Mouse (Mus musculus): ENCODE results near the gene Fbxo6.
"Not testable (repeated sequence)": the region's sequence is repeated elsewhere in the genome, so short reads cannot be mapped to it uniquely, and the experiment has no call there.

The Fbxo6 gene

GRCm38 (mm10) chr4:148151267-148152168, at the start of gene Fbxo6:
TSS of gene Fbxo6 (minus strand) at chr4:148152140.
- peak; percentile 89 for DNase-seq (ENCODE audit: low spot score)

- no peak for DNase-seq (ENCODE audit: low spot score)
Observed at GRCm38 (mm10) chr4:148198721-148199120, 46.8 kb upstream of the Fbxo6 start.

- DNase-seq (ENCODE audit: low spot score) = no peak
Observed at GRCm38 (mm10) chr4:148194400-148194799, 42.5 kb upstream of the Fbxo6 start.

- DNase-seq (ENCODE audit: low spot score) = no peak
Observed at GRCm38 (mm10) chr4:148192707-148193245, 40.8 kb upstream of the Fbxo6 start.

- not testable (repeated sequence) for DNase-seq (ENCODE audit: low spot score)
Observed at GRCm38 (mm10) chr4:148188767-148189166, 36.8 kb upstream of the Fbxo6 start.

- no peak for DNase-seq (ENCODE audit: low spot score)
Observed at GRCm38 (mm10) chr4:148185819-148186218, 33.9 kb upstream of the Fbxo6 start.

- DNase-seq (ENCODE audit: low spot score) = no peak
Observed at GRCm38 (mm10) chr4:148184564-148184963, 32.6 kb upstream of the Fbxo6 start.

GRCm38 (mm10) chr4:148182363-148182762, 30.4 kb upstream of the Fbxo6 start:
- no peak for DNase-seq (ENCODE audit: low spot score)

- no peak for DNase-seq (ENCODE audit: low spot score)
Observed at GRCm38 (mm10) chr4:148181483-148181882, 29.5 kb upstream of the Fbxo6 start.

GRCm38 (mm10) chr4:148177716-148178115, 25.8 kb upstream of the Fbxo6 start:
- DNase-seq (ENCODE audit: low spot score) = no peak

- DNase-seq (ENCODE audit: low spot score) = not testable (repeated sequence)
Observed at GRCm38 (mm10) chr4:148176603-148177002, 24.7 kb upstream of the Fbxo6 start.

- no peak for DNase-seq (ENCODE audit: low spot score)
Observed at GRCm38 (mm10) chr4:148174495-148174862, 22.5 kb upstream of the Fbxo6 start.

- DNase-seq (ENCODE audit: low spot score) = no peak
Observed at GRCm38 (mm10) chr4:148173811-148174494, 22.0 kb upstream of the Fbxo6 start.

- DNase-seq (ENCODE audit: low spot score) = no peak
Observed at GRCm38 (mm10) chr4:148171261-148171660, 19.3 kb upstream of the Fbxo6 start.

- DNase-seq (ENCODE audit: low spot score) = peak; percentile 28
Observed at GRCm38 (mm10) chr4:148170842-148171241, 18.9 kb upstream of the Fbxo6 start.

GRCm38 (mm10) chr4:148169586-148169985, 17.6 kb upstream of the Fbxo6 start:
- DNase-seq (ENCODE audit: low spot score) = no peak

GRCm38 (mm10) chr4:148168287-148168686, 16.3 kb upstream of the Fbxo6 start:
- DNase-seq (ENCODE audit: low spot score) = peak; percentile 58

- DNase-seq (ENCODE audit: low spot score) = peak; percentile 74
Observed at GRCm38 (mm10) chr4:148166986-148167385, 15.0 kb upstream of the Fbxo6 start.

GRCm38 (mm10) chr4:148166431-148166830, 14.5 kb upstream of the Fbxo6 start:
- no peak for DNase-seq (ENCODE audit: low spot score)

- no peak for DNase-seq (ENCODE audit: low spot score)
Observed at GRCm38 (mm10) chr4:148165551-148165950, 13.6 kb upstream of the Fbxo6 start.

GRCm38 (mm10) chr4:148164461-148164860, 12.5 kb upstream of the Fbxo6 start:
- DNase-seq (ENCODE audit: low spot score) = no peak

- peak; percentile 84 for DNase-seq (ENCODE audit: low spot score)
Observed at GRCm38 (mm10) chr4:148164002-148164439, 12.1 kb upstream of the Fbxo6 start.

Measured in urinary bladder, postnatal 14 days (tissue).